Mouse (Mus musculus) lung, postnatal 0 days (tissue): ENCODE measurements around the gene Timm17a.

Experiments used
- CTCF ChIP-seq: IDR thresholded peaks from 2 replicates; pipeline ENCODE4 v1.5.1; 2016; ENCODE audit warnings: antibody characterized with exemption, mild to moderate bottlenecking
- EP300 ChIP-seq: IDR thresholded peaks from 2 replicates; pipeline ENCODE4 v1.6.1; 2016; ENCODE audit warnings: antibody characterized with exemption, mild to moderate bottlenecking, control low read depth

DNA sequence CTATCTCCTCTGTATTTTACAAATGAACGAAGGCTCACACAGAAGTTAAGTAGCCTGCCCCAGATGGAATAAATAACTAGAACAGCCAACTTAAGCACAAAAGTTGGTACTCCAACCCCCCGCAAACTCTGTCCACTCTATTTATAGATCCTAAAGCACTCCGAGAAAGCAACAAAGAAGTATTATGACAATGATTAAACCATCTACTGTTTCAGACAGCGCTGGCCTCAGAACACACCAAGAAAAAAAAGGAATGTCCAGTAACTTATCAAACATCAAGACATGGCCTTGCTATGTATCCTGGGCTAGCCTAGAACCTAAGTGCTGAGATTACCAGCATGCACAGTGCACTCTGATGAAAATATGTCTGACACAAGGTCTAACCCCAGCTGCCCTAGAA, 1.4 kb downstream of the Timm17a start:
- TF ChIP-seq CTCF (no peak), EP300 (no peak)
